ENCODE assay signal across 8 mouse cellular contexts in genomic region chr1:158953479-158954207, GRCm38 (mm10). TPM values are rescaled to one million over a fixed set of nuclear protein-coding genes. Genes with fewer than 3 reads are reported as not detected.
A peak's percentile ranks its signal among the peaks of the same experiment; 100 is the strongest.
DNase-seq lines count a peak whose midpoint lies in the region; ATAC-seq lines count a peak whose summit lies in the region.

No protein-coding gene starts in this region.

- peak; percentile 12 to 27 for DNase-seq in spleen, postnatal 10 days (ENCODE audit: low spot score in 2 of 2)
- DNase-seq in spleen, postnatal 4 days (ENCODE audit: low spot score in 2 of 2), result no peak
- DNase-seq in cerebellum, adult 18-20 months, result peak; percentile 43 to 63
- peak; percentile 89 for DNase-seq in hindlimb bud, embryonic 11.5 days (ENCODE audit: extremely low spot score, low read depth, low spot score)
- DNase-seq in left cerebral cortex, postnatal 36 days (ENCODE audit: low spot score in 2 of 2), result peak; percentile 50 to 53
- peak; percentile 47 for DNase-seq in thymus, postnatal 0 days (ENCODE audit: low spot score)

- no peaks in the 10 kb centered on the region for H3K9me3 ChIP-seq in forebrain, embryonic 16.5 days (ENCODE audit: control insufficient read depth, low read length)
- no peaks in the 10 kb centered on the region for H3K9me3 ChIP-seq in midbrain, embryonic 13.5 days

- H3K36me3 ChIP-seq in forebrain, embryonic 16.5 days (ENCODE audit: control insufficient read depth, insufficient read depth), result no peaks in the 10 kb centered on the region
- H3K36me3 ChIP-seq in midbrain, embryonic 13.5 days, result no peaks in the 10 kb centered on the region

- WGBS in forebrain, embryonic 16.5 days, result 45% methylated on average over 6 of the region's 6 CpGs
- WGBS in midbrain, embryonic 13.5 days, result 42% methylated on average over 6 of the region's 6 CpGs

- intact Hi-C loops in left cerebral cortex, postnatal 36 days (cut with DNase I), result loop anchor here (1.0 to 5.0 kb wide), 4 partner anchors 181 to 1401 kb away; no protein-coding TSS in a partner anchor

- no peak overlapping the region for H3K9ac ChIP-seq in forebrain, embryonic 16.5 days (replicated peaks; ENCODE audit: low read depth, low read length)
- H3K9ac ChIP-seq in midbrain, embryonic 13.5 days (replicated peaks), result no peak overlapping the region

- no peak overlapping the region for H3K27ac ChIP-seq in forebrain, embryonic 16.5 days (ENCODE audit: low read length)
- no peak overlapping the region for H3K27ac ChIP-seq in midbrain, embryonic 13.5 days

- no peak overlapping the region for H3K4me2 ChIP-seq in forebrain, embryonic 16.5 days (ENCODE audit: low read length)
- H3K4me2 ChIP-seq in midbrain, embryonic 13.5 days (replicated peaks), result no peak overlapping the region

- H3K4me3 ChIP-seq in forebrain, embryonic 16.5 days (replicated peaks; ENCODE audit: low read length), result no peak overlapping the region
- H3K4me3 ChIP-seq in midbrain, embryonic 13.5 days (replicated peaks), result no peak overlapping the region

- no peaks in the 10 kb centered on the region for H3K27me3 ChIP-seq in forebrain, embryonic 16.5 days (replicated peaks; ENCODE audit: control insufficient read depth, insufficient read depth, low read length)
- no peaks in the 10 kb centered on the region for H3K27me3 ChIP-seq in midbrain, embryonic 13.5 days

- peak; percentile 74 for ATAC-seq in forebrain, embryonic 16.5 days
- peak; percentile 86 for ATAC-seq in midbrain, embryonic 13.5 days

- H3K4me1 ChIP-seq in forebrain, embryonic 16.5 days (replicated peaks; ENCODE audit: control insufficient read depth, insufficient read depth, low read length), result peaks cover 6% of the 10 kb centered on the region; the same call in 1 of the 2 replicates
- no peaks in the 10 kb centered on the region for H3K4me1 ChIP-seq in midbrain, embryonic 13.5 days (replicated peaks)

RNA-seq across cellular contexts. Expression of gene Pappa2, which starts 26.6 kb away (rescaled TPM):
- polyA plus RNA-seq in forebrain, embryonic 16.5 days (2015; fragmentation: Nextera tagmentation; extraction: Ambion mirVana), result 1.3 and 1.7 TPM in 2 replicates
- total RNA-seq in left cerebral cortex, postnatal 36 days (2021), result 1 to 10 TPM; 2.4 to 2.6 TPM
- polyA plus RNA-seq in midbrain, embryonic 13.5 days (2015; fragmentation: Nextera tagmentation; extraction: Ambion mirVana), result 0.48 and 1.0 TPM in 2 replicates
- 0.09 and 0.49 TPM in 2 replicates for polyA plus RNA-seq in thymus, postnatal 0 days (2015; fragmentation: Nextera tagmentation; extraction: Ambion mirVana)

Comparison
In these comparisons a context has a peak if more than half of its experiments do, and no peak if none do; other contexts are left out.
1. DNase-seq: peak in spleen, postnatal 10 days (2 of 2), cerebellum, adult 18-20 months (2 of 2), hindlimb bud, embryonic 11.5 days (single experiment), left cerebral cortex, postnatal 36 days (2 of 2) and thymus, postnatal 0 days (single experiment); none in spleen, postnatal 4 days (0 of 2).